Mouse (Mus musculus): ENCODE measurements at regions not wholly inside any gene's neighbourhood (a gene's known extent, or its start where the extent isn't known, plus 50 kb on each side); places are given as distances from the start of the nearest gene placed in this dataset.

DNA sequence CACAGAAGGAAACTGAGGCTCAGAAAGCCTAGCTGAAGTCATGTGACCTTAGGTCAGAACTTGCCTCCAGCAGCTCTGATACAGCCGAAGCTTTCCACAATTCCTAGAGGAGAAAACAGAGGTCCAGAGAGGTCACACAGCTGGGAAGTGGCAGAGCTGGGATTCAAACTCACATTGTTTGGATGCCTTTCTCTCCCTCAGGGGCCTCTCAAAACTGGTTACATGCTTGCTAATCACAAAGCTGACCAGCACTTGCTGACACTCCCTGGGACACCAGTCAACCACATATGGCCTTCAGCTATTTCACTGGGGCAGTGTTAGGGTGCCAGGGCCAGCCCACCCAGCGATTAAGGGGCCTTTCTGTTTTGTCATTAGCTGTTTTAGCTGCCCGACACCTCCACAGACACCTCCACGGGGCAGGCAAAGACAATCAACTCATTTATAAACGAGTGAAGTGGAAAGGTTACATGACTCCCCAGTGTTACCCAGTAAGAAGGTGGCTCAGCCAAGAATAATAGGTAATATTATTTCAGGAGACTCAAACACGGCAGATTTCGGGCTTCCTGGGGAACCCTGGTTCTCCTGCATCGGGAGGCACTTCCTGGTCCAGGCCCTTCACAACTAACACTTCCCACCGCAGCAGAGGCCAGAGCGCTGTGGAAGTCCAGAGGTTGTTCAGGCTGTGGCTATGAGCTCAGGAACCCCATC, 71.4 kb downstream of the 2410131K14Rik start:
- DNase-seq (ENCODE audit: low spot score in 2 of 2): no peak

DNA sequence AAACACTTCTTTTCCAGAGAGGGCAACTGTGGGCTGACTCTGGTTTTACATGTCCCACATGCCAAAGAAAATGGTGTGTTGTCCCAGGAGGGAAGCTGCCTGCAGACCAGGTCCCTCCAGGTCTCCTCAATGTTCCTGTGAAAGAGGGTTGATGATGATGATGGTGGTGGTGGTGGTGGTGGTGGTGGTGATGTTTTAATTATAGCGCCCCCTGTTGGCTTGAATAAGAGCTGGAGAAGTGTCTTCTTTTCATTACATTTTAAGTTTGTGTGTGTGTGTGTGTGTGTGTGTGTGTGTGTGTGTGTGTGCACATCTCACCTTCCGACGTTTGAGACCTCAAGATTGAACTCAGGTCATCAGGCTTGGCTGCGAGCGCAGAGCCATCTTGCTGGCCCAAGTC, 73.0 kb downstream of the 2410131K14Rik start:
- no peak for DNase-seq (ENCODE audit: low spot score in 2 of 2)

- no peak for DNase-seq (ENCODE audit: low spot score in 2 of 2)
Observed at GRCm38 (mm10) chr5:118318883-118319282, 73.9 kb downstream of the 2410131K14Rik start.

DNA sequence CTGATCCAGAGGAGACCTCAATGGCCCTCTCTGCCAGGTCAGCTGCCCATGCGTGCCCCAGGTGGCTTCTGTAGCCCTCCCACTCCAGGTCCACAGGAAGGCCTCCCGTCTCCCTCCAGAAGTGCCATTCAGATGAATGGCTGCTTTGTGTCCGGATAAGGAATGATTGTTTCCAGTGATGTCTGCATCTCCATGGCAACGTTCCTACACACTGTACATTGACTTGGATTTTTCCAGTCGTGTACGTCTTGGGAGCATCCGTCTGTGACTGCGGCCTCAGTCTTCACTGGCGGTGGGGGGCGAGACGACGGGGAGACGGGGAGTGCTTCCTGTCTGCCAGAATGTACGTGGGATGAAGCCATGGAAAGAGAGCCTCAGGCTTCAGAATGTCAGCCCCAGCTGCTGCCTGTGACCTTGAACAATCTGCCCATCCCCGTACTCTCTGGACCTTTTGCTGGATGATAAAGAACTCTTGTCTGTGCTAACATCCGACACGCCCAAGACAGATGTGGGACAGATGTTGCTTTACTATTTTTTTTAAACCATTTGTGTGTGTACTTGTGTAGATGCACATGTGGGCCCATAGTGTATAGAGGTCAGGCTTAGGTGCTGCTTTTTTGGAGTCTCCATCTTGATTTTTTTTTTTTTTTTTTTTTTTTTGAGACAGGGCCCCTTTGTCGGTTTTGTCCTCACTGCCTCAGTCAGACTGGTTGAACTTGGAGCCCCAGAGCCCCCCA, 76.9 kb downstream of the 2410131K14Rik start:
- DNase-seq (ENCODE audit: low spot score in 2 of 2): no peak

GRCm38 (mm10) chr5:118323151-118323550, 78.1 kb downstream of the 2410131K14Rik start:
- no peak for DNase-seq (ENCODE audit: low spot score in 2 of 2)

- no peak for DNase-seq (ENCODE audit: low spot score in 2 of 2)
Observed at GRCm38 (mm10) chr5:118326837-118327541, 82.0 kb downstream of the 2410131K14Rik start.

- DNase-seq (ENCODE audit: low spot score in 2 of 2): peak in 1 of 2 experiments; percentile 28
Observed at GRCm38 (mm10) chr5:118327961-118328712, 83.1 kb downstream of the 2410131K14Rik start.

DNA sequence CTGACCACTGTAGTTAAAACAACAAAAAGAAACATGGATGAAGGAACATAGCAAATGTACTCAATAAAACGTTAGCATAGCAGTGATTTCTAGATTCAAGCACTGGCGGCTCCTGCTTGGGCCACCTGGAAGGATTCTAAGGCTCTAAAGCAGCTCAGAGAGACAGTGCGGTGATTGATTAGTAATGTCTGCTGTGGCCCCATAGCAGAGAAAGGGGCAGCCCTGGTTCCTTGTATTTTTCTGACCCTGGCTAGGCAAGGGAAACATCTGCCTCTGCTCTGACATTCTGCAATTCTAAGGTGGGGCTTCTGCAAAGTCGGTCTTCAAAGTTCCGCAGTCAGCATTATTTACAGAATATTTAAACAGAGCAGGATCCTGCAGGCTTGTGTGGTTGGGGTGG, 84.1 kb downstream of the 2410131K14Rik start:
- DNase-seq (ENCODE audit: low spot score in 2 of 2): no peak

GRCm38 (mm10) chr5:118331286-118331607, 86.2 kb downstream of the 2410131K14Rik start:
- DNase-seq (ENCODE audit: low spot score in 2 of 2): no peak

GRCm38 (mm10) chr5:118331608-118332394, 86.8 kb downstream of the 2410131K14Rik start:
- peak; percentile 57 to 63 for DNase-seq (ENCODE audit: low spot score in 2 of 2)

- no peak for DNase-seq (ENCODE audit: low spot score in 2 of 2)
Observed at GRCm38 (mm10) chr5:118334054-118334453, 89.0 kb downstream of the 2410131K14Rik start.

- no peak for DNase-seq (ENCODE audit: low spot score in 2 of 2)
Observed at GRCm38 (mm10) chr5:118338186-118338585, 93.2 kb downstream of the 2410131K14Rik start.

DNA sequence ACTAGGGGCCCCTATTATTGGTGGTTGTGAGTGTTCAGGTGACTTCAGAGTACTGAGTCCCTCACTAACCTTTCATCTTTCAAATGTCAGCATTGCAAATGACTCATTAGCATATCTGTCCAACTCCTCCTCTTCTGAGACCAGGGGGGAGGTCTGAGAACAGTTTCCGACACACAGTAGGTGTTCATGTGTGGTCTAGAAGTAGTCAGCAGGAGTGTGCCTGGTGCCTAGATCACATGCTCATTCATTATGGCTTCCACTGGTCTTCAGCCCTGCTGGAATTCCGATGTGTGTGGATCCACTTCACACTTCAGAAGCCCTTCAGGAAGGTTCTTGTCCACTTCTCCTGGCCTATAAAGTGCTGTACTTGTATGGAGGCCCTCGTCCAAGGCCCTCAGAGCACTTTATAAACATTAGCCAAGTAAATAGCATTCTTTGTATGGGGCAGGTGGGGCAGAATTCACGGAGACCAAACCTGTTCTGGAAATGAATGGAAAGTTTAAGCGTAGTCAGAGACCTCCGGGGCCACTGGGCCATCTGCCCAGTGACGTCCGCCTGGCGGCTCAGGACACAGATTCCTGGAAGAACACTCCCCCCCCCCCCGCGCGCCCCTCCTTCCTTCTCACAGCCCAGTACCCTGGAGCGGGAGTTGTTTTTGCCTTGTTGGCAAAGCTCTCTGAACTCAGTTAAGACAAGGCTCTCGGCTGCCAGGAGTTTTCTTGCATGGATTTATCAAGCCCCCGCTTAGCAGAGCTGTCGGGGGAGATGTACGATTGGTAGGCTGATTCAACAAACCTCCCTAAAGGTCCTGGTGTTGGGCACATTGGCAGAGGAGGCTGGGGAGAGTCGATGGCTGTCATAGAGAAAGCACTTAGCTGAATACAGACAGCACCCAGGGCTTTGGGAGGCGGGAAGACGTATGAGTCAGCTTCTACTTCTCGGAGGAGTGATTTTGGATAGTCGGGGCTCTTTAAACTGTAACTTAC, 94.9 kb downstream of the 2410131K14Rik start:
- DNase-seq (ENCODE audit: low spot score in 2 of 2): peak in 1 of 2 experiments; percentile 27

GRCm38 (mm10) chr5:118343444-118344320, 98.7 kb downstream of the 2410131K14Rik start:
- no peak for DNase-seq (ENCODE audit: low spot score in 2 of 2)

DNA sequence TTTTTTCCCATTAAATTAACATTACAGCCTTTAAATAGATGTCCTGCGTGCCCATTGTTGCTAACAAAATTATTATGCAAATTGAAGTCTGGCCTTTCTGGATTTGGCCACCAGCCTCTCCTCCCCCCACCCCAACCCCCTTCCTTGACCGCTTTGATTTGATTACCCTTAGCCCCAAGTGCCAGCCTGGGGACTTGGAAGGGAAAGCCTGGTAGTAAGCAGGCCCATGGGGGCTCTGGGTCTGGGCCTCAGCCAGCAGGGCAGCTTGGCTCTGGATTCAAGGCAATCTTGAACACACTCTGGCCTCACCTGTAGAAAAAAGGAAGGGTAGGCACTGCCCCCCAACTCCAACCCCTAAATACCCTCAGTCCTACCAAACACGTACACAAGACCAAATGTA, 100.2 kb downstream of the 2410131K14Rik start:
- DNase-seq (ENCODE audit: low spot score in 2 of 2): no peak

DNA sequence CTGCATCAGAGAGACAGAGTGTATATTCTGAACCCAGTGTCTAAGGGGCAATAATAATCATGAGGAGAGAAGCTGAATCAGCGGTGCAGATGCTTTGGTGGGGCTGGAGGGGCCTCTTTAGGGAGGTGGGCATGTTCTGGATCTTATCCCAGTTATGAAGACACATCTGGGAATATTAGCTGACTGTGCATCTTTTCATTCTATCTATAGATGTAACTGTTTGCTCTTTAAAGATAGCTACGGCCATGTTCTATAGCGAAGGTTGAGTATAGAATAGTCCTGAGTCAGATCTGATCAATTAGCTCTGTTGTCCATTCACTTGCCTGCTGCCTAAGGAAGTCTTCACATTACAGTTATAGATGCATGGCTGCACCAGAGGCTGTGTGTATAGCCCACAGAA, 104.0 kb downstream of the 2410131K14Rik start:
- no peak for DNase-seq (ENCODE audit: low spot score in 2 of 2)

DNA sequence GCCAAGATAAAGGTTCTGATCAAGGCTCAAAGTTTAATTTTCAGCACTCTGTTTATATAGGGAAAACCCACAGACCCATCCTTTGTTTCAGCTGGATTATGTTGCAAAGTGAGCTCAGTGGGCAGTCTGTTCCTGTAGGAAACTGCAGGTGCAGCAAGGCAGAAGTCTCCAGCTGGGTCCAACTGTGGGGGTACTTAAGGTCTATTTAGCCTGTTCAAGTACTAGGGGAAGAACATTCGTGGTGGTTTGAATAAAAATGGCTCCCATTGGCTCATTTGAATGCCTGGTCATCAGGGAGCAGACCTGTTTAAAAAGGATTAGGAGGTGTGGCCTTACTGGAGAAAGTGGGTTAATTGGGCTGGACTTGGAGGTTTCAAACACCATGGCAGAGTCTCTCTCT, 106.3 kb downstream of the 2410131K14Rik start:
- no peak for DNase-seq (ENCODE audit: low spot score in 2 of 2)

GRCm38 (mm10) chr5:118352142-118352541, 107.1 kb downstream of the 2410131K14Rik start:
- DNase-seq (ENCODE audit: low spot score in 2 of 2): no peak

DNA sequence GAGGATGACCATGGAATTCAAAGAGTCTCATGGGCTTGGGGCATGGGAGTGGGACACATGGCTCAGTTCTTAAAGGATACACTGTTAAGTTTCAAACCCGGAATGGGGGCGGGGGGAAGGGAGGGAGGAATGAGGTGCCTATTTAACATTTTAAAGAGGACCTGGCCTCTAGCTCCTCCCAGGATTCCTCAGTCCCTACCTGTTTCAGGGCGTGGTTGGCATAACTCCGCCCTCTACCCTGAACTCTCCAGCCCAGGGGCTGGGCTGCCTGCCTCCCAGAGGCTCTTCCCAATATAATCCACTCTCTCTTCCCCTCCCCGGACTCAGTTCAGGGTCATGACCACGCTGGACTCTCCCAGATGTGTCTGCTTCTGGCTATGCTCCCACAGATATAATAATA, 108.0 kb downstream of the 2410131K14Rik start:
- no peak for DNase-seq (ENCODE audit: low spot score in 2 of 2)

All from gastrocnemius, adult 8-10 months (tissue).